Mouse (Mus musculus) kidney, adult 11 months (tissue): ENCODE data around the gene Tmprss9.

Source experiments
- DNase-seq: peaks from one replicate; pipeline ENCODE4 v3.0.0; 2022

Gene Tmprss9

GRCm38 (mm10) chr10:80939671-80940070, 68.0 kb downstream of the Tmprss9 start:
- peak; percentile 87 for DNase-seq

GRCm38 (mm10) chr10:80940320-80940987, 68.8 kb downstream of the Tmprss9 start:
- DNase-seq = peak; percentile 90

GRCm38 (mm10) chr10:80940988-80941347, 69.3 kb downstream of the Tmprss9 start:
- no peak for DNase-seq

- DNase-seq = no peak
These were observed 71.3 kb downstream of the Tmprss9 start for GRCm38 (mm10) chr10:80942919-80943318.

- no peak for DNase-seq
These were observed 72.1 kb downstream of the Tmprss9 start for GRCm38 (mm10) chr10:80943701-80944100.

- DNase-seq = no peak
These were observed 72.6 kb downstream of the Tmprss9 start for GRCm38 (mm10) chr10:80944231-80944630.

GRCm38 (mm10) chr10:80946684-80947437, 75.2 kb downstream of the Tmprss9 start:
- DNase-seq = no peak

- peak; percentile 62 for DNase-seq
These were observed 76.2 kb downstream of the Tmprss9 start for GRCm38 (mm10) chr10:80947802-80948201.

GRCm38 (mm10) chr10:80948570-80948969, 76.9 kb downstream of the Tmprss9 start:
- DNase-seq = no peak

GRCm38 (mm10) chr10:80949081-80949480, 77.4 kb downstream of the Tmprss9 start:
- DNase-seq = no peak
